ENCODE assay signal across 37 mouse cellular contexts in the genomic region with DNA sequence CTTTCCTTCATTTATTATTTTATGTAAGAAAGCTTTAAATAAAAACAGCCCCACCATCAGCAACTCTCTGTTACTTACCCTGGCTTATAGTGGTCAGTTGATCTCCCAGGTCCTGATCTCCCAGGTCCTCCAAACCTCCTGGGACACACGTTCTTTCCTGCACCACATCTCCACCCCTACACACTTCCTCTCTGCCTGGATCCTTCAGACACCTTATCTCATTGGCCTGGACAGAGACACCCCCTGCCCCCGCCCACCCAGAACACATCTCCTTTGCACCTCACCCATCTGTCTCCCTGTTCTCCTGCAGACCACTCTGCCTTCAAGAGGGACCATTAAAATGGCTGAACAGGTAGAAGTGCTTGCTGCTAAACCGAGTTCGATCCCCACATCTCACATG. TPM values are rescaled to one million over a fixed set of nuclear protein-coding genes. Genes with fewer than 3 reads are reported as not detected.
"Had no signal": no experiment of that assay in that cellular context is flagged by ENCODE, and none has a peak within 500 bp of the region (broad histone marks: within the 10 kb centered on the region; RNA-seq: fewer than 3 reads in every experiment).

No protein-coding gene starts in this region.

- H3K27me3 ChIP-seq: hindbrain, embryonic 15.5 days; limb, embryonic 15.5 days; liver, embryonic 13.5 days; liver, embryonic 15.5 days had no signal

- H3K9me3 ChIP-seq: heart, embryonic 13.5 days; heart, embryonic 15.5 days; hindbrain, embryonic 13.5 days; hindbrain, embryonic 15.5 days; kidney, embryonic 15.5 days; limb, embryonic 13.5 days; limb, embryonic 15.5 days; liver, embryonic 13.5 days; liver, embryonic 15.5 days had no signal

- H3K9ac ChIP-seq: heart, embryonic 15.5 days; hindbrain, embryonic 15.5 days; kidney, embryonic 15.5 days; limb, embryonic 15.5 days; liver, embryonic 13.5 days; liver, embryonic 15.5 days had no signal

- H3K36me3 ChIP-seq: heart, embryonic 13.5 days; heart, embryonic 15.5 days; hindbrain, embryonic 13.5 days; hindbrain, embryonic 15.5 days; kidney, embryonic 15.5 days; limb, embryonic 13.5 days; limb, embryonic 15.5 days; liver, embryonic 13.5 days; liver, embryonic 15.5 days had no signal

- H3K27ac ChIP-seq: heart, adult 2 months; heart, embryonic 13.5 days; heart, embryonic 15.5 days; hindbrain, embryonic 13.5 days; hindbrain, embryonic 15.5 days; hindbrain, postnatal 0 days; kidney, embryonic 15.5 days; kidney, postnatal 0 days; limb, embryonic 13.5 days; limb, embryonic 15.5 days; liver, embryonic 13.5 days; liver, embryonic 15.5 days had no signal

- H3K4me3 ChIP-seq: heart, adult 2 months; heart, embryonic 13.5 days; heart, embryonic 15.5 days; hindbrain, embryonic 13.5 days; hindbrain, embryonic 15.5 days; kidney, embryonic 15.5 days; limb, embryonic 13.5 days; limb, embryonic 15.5 days; liver, embryonic 13.5 days; liver, embryonic 15.5 days had no signal

- H3K4me2 ChIP-seq: heart, embryonic 13.5 days; heart, embryonic 15.5 days; kidney, embryonic 15.5 days; limb, embryonic 13.5 days; limb, embryonic 15.5 days; liver, embryonic 11.5 days had no signal

RNA-seq across cellular contexts. Expression of a gene that starts 1.6 kb away (rescaled TPM):
- total RNA-seq: gastrocnemius, adult 18-20 months; gastrocnemius, adult 8-10 months; gastrocnemius, postnatal 36 days; heart, adult 2 months; heart, postnatal 14 days; heart, postnatal 36 days; hindbrain, postnatal 0 days; left cerebral cortex, adult 18-20 months; left cerebral cortex, postnatal 10 days; left cerebral cortex, postnatal 25 days; left cerebral cortex, postnatal 4 days had no signal
- polyA plus RNA-seq: heart, adult 2 months; heart, embryonic 13.5 days; heart, embryonic 15.5 days; heart, postnatal 0 days; intestine, embryonic 16.5 days; limb, embryonic 11.5 days; limb, embryonic 13.5 days; limb, embryonic 15.5 days; liver, embryonic 11.5 days; liver, embryonic 13.5 days had no signal

RNA-seq across cellular contexts. Expression of a gene that starts 29.4 kb away (rescaled TPM):
- total RNA-seq: gastrocnemius, adult 18-20 months; gastrocnemius, adult 8-10 months; gastrocnemius, postnatal 14 days; gastrocnemius, postnatal 36 days; heart, adult 2 months; heart, postnatal 14 days; heart, postnatal 36 days; hematopoietic stem cell, adult 5-6 weeks; hindbrain, postnatal 0 days; layer of hippocampus, adult 18-20 months; layer of hippocampus, postnatal 36 days; left cerebral cortex, adult 18-20 months; left cerebral cortex, adult 8-10 months; left cerebral cortex, postnatal 10 days; left cerebral cortex, postnatal 25 days; left cerebral cortex, postnatal 4 days had no signal
- polyA plus RNA-seq: gonadal fat pad, adult 2 months; heart, adult 2 months; heart, embryonic 13.5 days; heart, embryonic 15.5 days; heart, postnatal 0 days; hindbrain, embryonic 13.5 days; hindbrain, embryonic 15.5 days; hindbrain, postnatal 0 days; intestine, embryonic 14.5 days; intestine, embryonic 16.5 days; kidney, adult 2 months; kidney, embryonic 15.5 days; kidney, postnatal 0 days; large intestine, adult 2 months; limb, embryonic 11.5 days; limb, embryonic 13.5 days; limb, embryonic 15.5 days; liver, embryonic 11.5 days; liver, embryonic 13.5 days; liver, embryonic 15.5 days had no signal

RNA-seq across cellular contexts. Expression of a gene that starts 41.4 kb away (rescaled TPM):
- total RNA-seq: gastrocnemius, adult 18-20 months; gastrocnemius, adult 8-10 months; gastrocnemius, postnatal 14 days; gastrocnemius, postnatal 36 days; heart, adult 2 months; heart, postnatal 14 days; heart, postnatal 36 days; hematopoietic stem cell, adult 5-6 weeks; hindbrain, postnatal 0 days; layer of hippocampus, adult 18-20 months; layer of hippocampus, adult 8-10 months; layer of hippocampus, postnatal 36 days; left cerebral cortex, adult 18-20 months; left cerebral cortex, adult 8-10 months; left cerebral cortex, postnatal 10 days; left cerebral cortex, postnatal 25 days; left cerebral cortex, postnatal 4 days had no signal
- polyA plus RNA-seq: gonadal fat pad, adult 2 months; heart, adult 2 months; heart, embryonic 13.5 days; heart, embryonic 15.5 days; heart, postnatal 0 days; hindbrain, embryonic 11.5 days; hindbrain, embryonic 13.5 days; hindbrain, embryonic 15.5 days; hindbrain, postnatal 0 days; intestine, embryonic 14.5 days; intestine, embryonic 16.5 days; kidney, adult 2 months; kidney, embryonic 15.5 days; kidney, postnatal 0 days; large intestine, adult 2 months; limb, embryonic 11.5 days; limb, embryonic 13.5 days; limb, embryonic 15.5 days; liver, embryonic 11.5 days; liver, embryonic 13.5 days; liver, embryonic 15.5 days had no signal

RNA-seq across cellular contexts. Expression of a gene that starts 52.8 kb away (rescaled TPM):
- total RNA-seq: gastrocnemius, adult 18-20 months; gastrocnemius, adult 8-10 months; gastrocnemius, postnatal 14 days; gastrocnemius, postnatal 36 days; heart, adult 2 months; heart, postnatal 14 days; heart, postnatal 36 days; hematopoietic stem cell, adult 5-6 weeks; hindbrain, postnatal 0 days; layer of hippocampus, adult 18-20 months; layer of hippocampus, adult 8-10 months; layer of hippocampus, postnatal 14 days; layer of hippocampus, postnatal 36 days; left cerebral cortex, adult 18-20 months; left cerebral cortex, adult 8-10 months; left cerebral cortex, postnatal 10 days; left cerebral cortex, postnatal 25 days; left cerebral cortex, postnatal 4 days had no signal
- polyA plus RNA-seq: gonadal fat pad, adult 2 months; heart, adult 2 months; heart, embryonic 13.5 days; heart, embryonic 15.5 days; heart, postnatal 0 days; hindbrain, embryonic 11.5 days; hindbrain, embryonic 13.5 days; hindbrain, embryonic 15.5 days; hindbrain, postnatal 0 days; intestine, embryonic 14.5 days; intestine, embryonic 16.5 days; kidney, adult 2 months; kidney, embryonic 15.5 days; kidney, postnatal 0 days; large intestine, adult 2 months; limb, embryonic 11.5 days; limb, embryonic 13.5 days; limb, embryonic 15.5 days; liver, embryonic 11.5 days; liver, embryonic 13.5 days; liver, embryonic 15.5 days had no signal
